Mouse (Mus musculus) olfactory bulb, adult 2 months (tissue): ENCODE measurements around the gene Il9r.

Source experiments
- CTCF ChIP-seq: fragments of 200-500 bp; IDR thresholded peaks from 2 replicates; pipeline ENCODE4 v1.5.1; 2012; ENCODE audit warnings: low read depth, mild to moderate bottlenecking, low read length, moderate library complexity; ENCODE audit not compliant: insufficient read depth
- POLR2A ChIP-seq: fragments of 200-500 bp; IDR thresholded peaks from 2 replicates; pipeline ENCODE4 v1.6.1; 2012; ENCODE audit warnings: mild to moderate bottlenecking, low read depth, low read length, moderate library complexity; ENCODE audit not compliant: insufficient read depth

GRCm38 (mm10) chr11:32159176-32159575 lies 40.9 kb downstream of the Il9r start:
- TF ChIP-seq POLR2A (no peak), CTCF (no peak)
